Mouse (Mus musculus): Measurements from ENCODE around the gene Gm13289. TPM values are rescaled to one million over a fixed set of nuclear protein-coding genes. Genes with fewer than 3 reads are reported as not detected.
"Not testable (repeated sequence)": the region's sequence is repeated elsewhere in the genome, so short reads cannot be mapped to it uniquely, and the experiment has no call there.

The Gm13289 gene
- polyA plus RNA-seq, 1 experiment from 2014 or later, result not detected

- WGBS, result 13% methylated on average over 4 of the region's 7 CpGs
- ATAC-seq (ENCODE audit: insufficient read depth, low FRiP score); H3K27ac ChIP-seq (ENCODE audit: low read length); H3K4me1 ChIP-seq (ENCODE audit: control insufficient read depth, insufficient read depth, low read length); H3K36me3 ChIP-seq (ENCODE audit: control insufficient read depth, insufficient read depth, low read length); H3K4me3 ChIP-seq (replicated peaks; ENCODE audit: low read length); H3K9ac ChIP-seq (ENCODE audit: low read length); H3K4me2 ChIP-seq (ENCODE audit: low read depth, low read length); H3K27me3 ChIP-seq (ENCODE audit: control insufficient read depth, insufficient read depth, low read length); H3K9me3 ChIP-seq (replicated peaks; ENCODE audit: control insufficient read depth, low read length): not testable (repeated sequence)
Observed at GRCm38 (mm10) chr4:88799365-88799764, 22.6 kb downstream of the Gm13289 start, which contains the start of gene Gm13285. Gene Gm13285 (plus strand): TSS chr4:88799665.

GRCm38 (mm10) chr4:88802954-88803353 lies 26.2 kb downstream of the Gm13289 start, which contains the start of gene Gm13287:
Gene Gm13287 (plus strand): TSS chr4:88803254.
- H3K36me3 ChIP-seq (ENCODE audit: control insufficient read depth, insufficient read depth, low read length); H3K4me3 ChIP-seq (replicated peaks; ENCODE audit: low read length); ATAC-seq (ENCODE audit: insufficient read depth, low FRiP score); H3K9me3 ChIP-seq (replicated peaks; ENCODE audit: control insufficient read depth, low read length); H3K4me2 ChIP-seq (ENCODE audit: low read depth, low read length); H3K27me3 ChIP-seq (ENCODE audit: control insufficient read depth, insufficient read depth, low read length); H3K9ac ChIP-seq (ENCODE audit: low read length); H3K4me1 ChIP-seq (ENCODE audit: control insufficient read depth, insufficient read depth, low read length); H3K27ac ChIP-seq (ENCODE audit: low read length): not testable (repeated sequence)
- no CpG with 5 or more reads among the region's 29 CpGs for WGBS

GRCm38 (mm10) chr4:88805231-88805630 lies 28.5 kb downstream of the Gm13289 start, which contains the start of gene Gm13288:
Gene Gm13288 (plus strand): TSS chr4:88805531.
- not testable (repeated sequence) for H3K9ac ChIP-seq (ENCODE audit: low read length); H3K36me3 ChIP-seq (ENCODE audit: control insufficient read depth, insufficient read depth, low read length); H3K9me3 ChIP-seq (replicated peaks; ENCODE audit: control insufficient read depth, low read length); H3K4me1 ChIP-seq (ENCODE audit: control insufficient read depth, insufficient read depth, low read length); H3K27me3 ChIP-seq (ENCODE audit: control insufficient read depth, insufficient read depth, low read length); H3K4me2 ChIP-seq (ENCODE audit: low read depth, low read length); ATAC-seq (ENCODE audit: insufficient read depth, low FRiP score); H3K27ac ChIP-seq (ENCODE audit: low read length)
- peak within 1 kb of the TSS; percentile 23; the same call in 1 of the 2 replicates for H3K4me3 ChIP-seq (replicated peaks; ENCODE audit: low read length)
- WGBS, result no CpG with 5 or more reads among the region's 8 CpGs

GRCm38 (mm10) chr4:88805761-88806160 lies 29.0 kb downstream of the Gm13289 start:
- H3K9me3 ChIP-seq (replicated peaks; ENCODE audit: control insufficient read depth, low read length); ATAC-seq (ENCODE audit: insufficient read depth, low FRiP score); H3K4me1 ChIP-seq (ENCODE audit: control insufficient read depth, insufficient read depth, low read length); H3K9ac ChIP-seq (ENCODE audit: low read length); H3K27me3 ChIP-seq (ENCODE audit: control insufficient read depth, insufficient read depth, low read length); H3K36me3 ChIP-seq (ENCODE audit: control insufficient read depth, insufficient read depth, low read length); H3K4me2 ChIP-seq (ENCODE audit: low read depth, low read length); H3K27ac ChIP-seq (ENCODE audit: low read length): not testable (repeated sequence)
- H3K4me3 ChIP-seq (replicated peaks; ENCODE audit: low read length), result peak overlapping the region; percentile 23; the same call in 1 of the 2 replicates
- 0% methylated on average over 13 of the region's 34 CpGs for WGBS

- Histone ChIP-seq H3K9ac (ENCODE audit: low read length) (no peak within 1 kb of the TSS), H3K9me3 (replicated peaks; ENCODE audit: control insufficient read depth, low read length) (no peaks in the 10 kb centered on the region), H3K27me3 (ENCODE audit: control insufficient read depth, insufficient read depth, low read length) (no peaks in the 10 kb centered on the region), H3K4me3 (replicated peaks; ENCODE audit: low read length) (no peak within 1 kb of the TSS), H3K36me3 (ENCODE audit: control insufficient read depth, insufficient read depth, low read length) (no peaks in the 10 kb centered on the region), H3K27ac (ENCODE audit: low read length) (no peak within 1 kb of the TSS), H3K4me1 (ENCODE audit: control insufficient read depth, insufficient read depth, low read length) (no peaks in the 10 kb centered on the region), H3K4me2 (ENCODE audit: low read depth, low read length) (no peak within 1 kb of the TSS)
- no peak for ATAC-seq (ENCODE audit: insufficient read depth, low FRiP score)
- WGBS, result 46% methylated on average over 3 of the region's 3 CpGs
Observed at GRCm38 (mm10) chr4:88815928-88816327, 39.2 kb downstream of the Gm13289 start, which contains the start of gene Ifna7. Gene Ifna7 (plus strand): TSS chr4:88816228.

- no peak within 1 kb of the TSS for H3K4me2 ChIP-seq (ENCODE audit: low read depth, low read length)
- H3K27ac ChIP-seq (ENCODE audit: low read length), result no peak within 1 kb of the TSS
- no peaks in the 10 kb centered on the region for H3K36me3 ChIP-seq (ENCODE audit: control insufficient read depth, insufficient read depth, low read length)
- no peaks in the 10 kb centered on the region for H3K9me3 ChIP-seq (replicated peaks; ENCODE audit: control insufficient read depth, low read length)
- H3K9ac ChIP-seq (ENCODE audit: low read length), result no peak within 1 kb of the TSS
- no peaks in the 10 kb centered on the region for H3K27me3 ChIP-seq (ENCODE audit: control insufficient read depth, insufficient read depth, low read length)
- H3K4me3 ChIP-seq (replicated peaks; ENCODE audit: low read length), result no peak within 1 kb of the TSS
- no peak for ATAC-seq (ENCODE audit: insufficient read depth, low FRiP score)
- no peaks in the 10 kb centered on the region for H3K4me1 ChIP-seq (ENCODE audit: control insufficient read depth, insufficient read depth, low read length)
- WGBS, result 74% methylated on average over 1 of the region's 1 CpGs
Observed at GRCm38 (mm10) chr4:88819659-88820058, 42.9 kb downstream of the Gm13289 start, which contains the start of gene Ifna11. Gene Ifna11 (plus strand): TSS chr4:88819959.

- Histone ChIP-seq H3K27me3 (ENCODE audit: control insufficient read depth, insufficient read depth, low read length) (no peaks in the 10 kb centered on the region), H3K36me3 (ENCODE audit: control insufficient read depth, insufficient read depth, low read length) (no peaks in the 10 kb centered on the region), H3K4me1 (ENCODE audit: control insufficient read depth, insufficient read depth, low read length) (no peaks in the 10 kb centered on the region), H3K9ac (ENCODE audit: low read length) (no peak overlapping the region), H3K4me3 (replicated peaks; ENCODE audit: low read length) (no peak overlapping the region), H3K27ac (ENCODE audit: low read length) (no peak overlapping the region), H3K9me3 (replicated peaks; ENCODE audit: control insufficient read depth, low read length) (no peaks in the 10 kb centered on the region), H3K4me2 (ENCODE audit: low read depth, low read length) (no peak overlapping the region)
- WGBS, result 20% methylated on average over 4 of the region's 4 CpGs
- no peak for ATAC-seq (ENCODE audit: insufficient read depth, low FRiP score)
Observed at GRCm38 (mm10) chr4:88822995-88823394, 46.3 kb downstream of the Gm13289 start.

Other genes with a start within 250 kb of the Gm13289 start
- not detected in 2 replicates for gene Ifna15, start 218.7 kb upstream of the Gm13289 start, polyA plus RNA-seq (2015; fragmentation: Nextera tagmentation; extraction: Ambion mirVana)
- gene Ifna14, start 205.1 kb upstream of the Gm13289 start, polyA plus RNA-seq (2015; fragmentation: Nextera tagmentation; extraction: Ambion mirVana), result not detected in 2 replicates
- not detected in 2 replicates for gene Ifna9, start 184.5 kb upstream of the Gm13289 start, polyA plus RNA-seq (2015; fragmentation: Nextera tagmentation; extraction: Ambion mirVana)
- gene Ifna12, start 173.5 kb upstream of the Gm13289 start, polyA plus RNA-seq (2015; fragmentation: Nextera tagmentation; extraction: Ambion mirVana), result not detected in 2 replicates
- gene C87499, start 142.5 kb upstream of the Gm13289 start, polyA plus RNA-seq (2015; fragmentation: Nextera tagmentation; extraction: Ambion mirVana), result not detected in 2 replicates
- gene Ifna13, start 132.5 kb upstream of the Gm13289 start, polyA plus RNA-seq (2015; fragmentation: Nextera tagmentation; extraction: Ambion mirVana), result not detected in 2 replicates
- not detected in 2 replicates for gene Ifna16, start 100.0 kb upstream of the Gm13289 start, polyA plus RNA-seq (2015; fragmentation: Nextera tagmentation; extraction: Ambion mirVana)
- gene Ifna2, start 93.0 kb upstream of the Gm13289 start, polyA plus RNA-seq (2015; fragmentation: Nextera tagmentation; extraction: Ambion mirVana), result not detected in 2 replicates
- gene Ifnab, start 85.6 kb upstream of the Gm13289 start, polyA plus RNA-seq (2015; fragmentation: Nextera tagmentation; extraction: Ambion mirVana), result not detected in 2 replicates
- gene Gm26566, start 55.1 kb upstream of the Gm13289 start, polyA plus RNA-seq (2015; fragmentation: Nextera tagmentation; extraction: Ambion mirVana), result 0.36 and 0.51 TPM in 2 replicates
- 83.6 and 87.9 TPM in 2 replicates for gene Klhl9, start 54.5 kb upstream of the Gm13289 start, polyA plus RNA-seq (2015; fragmentation: Nextera tagmentation; extraction: Ambion mirVana)
- gene Gm13271, start 22.1 kb upstream of the Gm13289 start, polyA plus RNA-seq (2015; fragmentation: Nextera tagmentation; extraction: Ambion mirVana), result not detected in 2 replicates
- 0.19 and 0.26 TPM in 2 replicates for gene Gm13283, start 16.8 kb upstream of the Gm13289 start, polyA plus RNA-seq (2015; fragmentation: Nextera tagmentation; extraction: Ambion mirVana)
- gene Gm13290, start 3.1 kb upstream of the Gm13289 start, polyA plus RNA-seq (2015; fragmentation: Nextera tagmentation; extraction: Ambion mirVana), result 0.59 and 0.89 TPM in 2 replicates
- 0.28 TPM in 1 of 2 replicates, not detected in the other for gene Gm13272, start 2.9 kb downstream of the Gm13289 start, polyA plus RNA-seq (2015; fragmentation: Nextera tagmentation; extraction: Ambion mirVana)
- 0.48 TPM in 1 of 2 replicates, not detected in the other for gene Ifnz, start 5.2 kb downstream of the Gm13289 start, polyA plus RNA-seq (2015; fragmentation: Nextera tagmentation; extraction: Ambion mirVana)
- gene Gm13276, start 8.8 kb downstream of the Gm13289 start, polyA plus RNA-seq (2015; fragmentation: Nextera tagmentation; extraction: Ambion mirVana), result not detected in 2 replicates
- gene Gm13277, start 11.7 kb downstream of the Gm13289 start, polyA plus RNA-seq (2015; fragmentation: Nextera tagmentation; extraction: Ambion mirVana), result not detected in 2 replicates
- not detected in 2 replicates for gene Gm13278, start 14.6 kb downstream of the Gm13289 start, polyA plus RNA-seq (2015; fragmentation: Nextera tagmentation; extraction: Ambion mirVana)
- gene Gm13275, start 17.6 kb downstream of the Gm13289 start, polyA plus RNA-seq (2015; fragmentation: Nextera tagmentation; extraction: Ambion mirVana), result not detected in 2 replicates
- not detected in 2 replicates for gene Gm13279, start 20.5 kb downstream of the Gm13289 start, polyA plus RNA-seq (2015; fragmentation: Nextera tagmentation; extraction: Ambion mirVana)
- 0.70 and 1.1 TPM in 2 replicates for gene Gm13285, start 22.7 kb downstream of the Gm13289 start, polyA plus RNA-seq (2015; fragmentation: Nextera tagmentation; extraction: Ambion mirVana)
- gene Gm13287, start 26.3 kb downstream of the Gm13289 start, polyA plus RNA-seq (2015; fragmentation: Nextera tagmentation; extraction: Ambion mirVana), result not detected in 2 replicates
- 0.06 and 0.15 TPM in 2 replicates for gene Gm13288, start 28.6 kb downstream of the Gm13289 start, polyA plus RNA-seq (2015; fragmentation: Nextera tagmentation; extraction: Ambion mirVana)
- gene Ifna7, start 39.3 kb downstream of the Gm13289 start, polyA plus RNA-seq (2015; fragmentation: Nextera tagmentation; extraction: Ambion mirVana), result not detected in 2 replicates
- not detected in 2 replicates for gene Ifna11, start 43.0 kb downstream of the Gm13289 start, polyA plus RNA-seq (2015; fragmentation: Nextera tagmentation; extraction: Ambion mirVana)
- not detected in 2 replicates for gene Ifna6, start 50.5 kb downstream of the Gm13289 start, polyA plus RNA-seq (2015; fragmentation: Nextera tagmentation; extraction: Ambion mirVana)
- gene Ifna5, start 58.6 kb downstream of the Gm13289 start, polyA plus RNA-seq (2015; fragmentation: Nextera tagmentation; extraction: Ambion mirVana), result not detected in 2 replicates
- not detected in 2 replicates for gene Ifna4, start 64.9 kb downstream of the Gm13289 start, polyA plus RNA-seq (2015; fragmentation: Nextera tagmentation; extraction: Ambion mirVana)
- gene Ifna1, start 73.2 kb downstream of the Gm13289 start, polyA plus RNA-seq (2015; fragmentation: Nextera tagmentation; extraction: Ambion mirVana), result not detected in 2 replicates
- not detected in 2 replicates for gene Ifne, start 103.3 kb downstream of the Gm13289 start, polyA plus RNA-seq (2015; fragmentation: Nextera tagmentation; extraction: Ambion mirVana)